Mouse (Mus musculus) layer of hippocampus, postnatal 14 days (tissue): ENCODE results near the gene Fmnl1. TPM values are rescaled to one million over a fixed set of nuclear protein-coding genes. Genes with fewer than 3 reads are reported as not detected.
A peak's percentile ranks its signal among the peaks of the same experiment; 100 is the strongest.

Experiments used
- DNase-seq, 2 experiments: peaks; one replicate each; pipeline ENCODE4 v3.0.0; 2021 to 2022; ENCODE audit warnings: low spot score in 2 of 2, mixed read lengths in 1 of 2
- total RNA-seq, 2 experiments: library from RNA; stranded (reverse); gene quantifications; 2 replicates each; pipeline ENCODE4 v1.2.3; 2021

The Fmnl1 gene
- total RNA-seq, 2 experiments from 2014 or later = 120 to 128 TPM

DNA sequence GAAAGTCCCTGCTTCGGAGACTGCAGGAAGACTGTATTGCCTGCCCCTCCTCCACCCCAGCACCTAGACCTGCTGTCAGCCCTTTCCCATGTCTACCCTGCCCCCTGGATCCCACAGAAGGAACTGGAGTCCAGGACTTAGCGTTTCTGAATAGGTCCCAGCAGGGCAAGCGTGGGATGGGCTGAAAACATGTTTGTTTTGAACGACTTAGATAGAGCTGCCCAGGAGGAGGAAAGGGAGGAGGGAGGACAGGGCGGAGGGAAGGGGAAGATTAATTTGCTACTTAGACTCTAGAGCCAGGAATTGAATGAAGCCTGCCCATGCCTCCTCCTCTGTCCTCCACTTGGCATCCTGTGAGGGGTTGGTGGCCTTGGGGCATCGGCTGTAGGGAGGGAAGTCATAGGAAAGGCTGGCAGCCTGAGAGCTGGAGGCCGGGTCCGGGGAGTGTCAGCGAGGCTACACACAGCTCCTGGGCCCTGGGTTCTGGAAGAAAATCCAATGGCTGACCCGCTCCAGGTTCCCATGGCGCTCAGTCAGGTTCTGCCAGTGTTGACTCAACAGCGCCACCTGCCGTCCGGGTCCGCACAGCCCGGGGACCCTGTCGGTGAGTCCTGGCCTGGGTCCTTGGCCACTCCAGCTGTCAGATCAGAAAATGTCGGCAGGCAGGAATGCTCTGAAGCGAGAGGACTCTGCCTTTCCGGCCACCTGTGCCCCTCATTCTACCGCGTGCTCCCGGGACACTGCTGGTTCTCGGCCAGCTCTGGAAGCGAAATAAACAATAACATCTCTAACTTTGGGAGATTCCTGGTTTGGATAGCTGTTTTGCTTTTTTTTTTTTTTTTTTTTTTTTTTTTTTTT is 12.1 kb upstream of the Fmnl1 start:
- peak; percentile 93 to 96 for DNase-seq

DNA sequence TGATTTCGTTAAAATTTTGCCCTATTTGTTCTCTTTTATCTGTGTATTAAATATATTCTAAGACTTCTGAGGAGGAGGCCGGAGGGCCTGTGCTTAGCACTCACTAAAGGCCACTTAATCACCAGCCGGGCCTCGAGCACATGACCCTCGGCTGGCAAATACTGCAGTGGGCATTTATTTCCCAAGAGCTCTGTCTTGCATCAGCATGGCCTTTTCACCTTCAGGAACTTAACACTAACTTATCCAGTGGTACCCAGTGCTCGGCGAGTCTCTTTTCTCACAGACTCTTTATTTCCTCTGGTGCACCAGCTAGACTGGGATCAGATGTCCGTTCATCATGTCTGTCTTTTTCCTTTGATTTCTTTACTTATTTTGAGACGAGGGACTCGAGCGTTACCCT is 10.2 kb upstream of the Fmnl1 start:
- DNase-seq = no peak

DNA sequence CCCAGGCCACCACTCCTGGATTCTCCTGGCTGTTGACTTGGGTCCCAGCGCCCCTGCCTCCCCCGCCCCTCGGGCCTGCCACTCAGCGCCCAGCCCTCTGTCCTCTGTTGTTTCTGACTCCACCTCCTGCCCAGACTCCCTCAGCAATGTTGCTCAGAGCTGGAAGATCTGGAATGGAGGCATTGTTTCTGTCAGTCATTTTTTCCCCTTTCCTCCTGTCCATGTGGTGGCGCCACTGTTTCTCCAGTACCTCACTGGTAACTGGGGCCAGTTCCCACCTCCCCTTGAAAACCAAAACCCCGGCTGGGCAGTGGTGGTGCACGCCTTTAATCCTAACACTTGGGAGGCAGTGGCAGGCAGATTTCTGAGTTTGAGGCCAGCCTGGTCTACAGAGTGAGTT is 9.5 kb upstream of the Fmnl1 start:
- DNase-seq = no peak

DNA sequence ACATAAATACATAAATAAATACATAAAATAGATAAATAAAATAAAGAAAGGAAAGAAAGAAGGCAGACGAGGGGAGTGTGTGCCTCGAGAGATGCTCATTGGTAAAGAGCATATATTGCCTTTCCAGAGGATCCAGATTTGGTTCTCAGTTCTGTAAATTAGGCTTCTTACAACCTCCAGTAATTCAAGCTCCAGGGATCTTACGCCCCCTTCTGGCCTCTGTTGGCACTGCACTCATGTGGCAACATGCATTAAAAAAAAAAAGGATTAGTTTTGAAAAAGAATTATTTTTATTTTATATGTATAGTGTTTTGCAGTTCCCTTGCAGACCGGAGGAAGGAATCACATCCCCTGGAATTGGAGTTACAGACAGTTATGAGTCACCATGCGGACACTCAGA is 8.8 kb upstream of the Fmnl1 start:
- no peak for DNase-seq

DNA sequence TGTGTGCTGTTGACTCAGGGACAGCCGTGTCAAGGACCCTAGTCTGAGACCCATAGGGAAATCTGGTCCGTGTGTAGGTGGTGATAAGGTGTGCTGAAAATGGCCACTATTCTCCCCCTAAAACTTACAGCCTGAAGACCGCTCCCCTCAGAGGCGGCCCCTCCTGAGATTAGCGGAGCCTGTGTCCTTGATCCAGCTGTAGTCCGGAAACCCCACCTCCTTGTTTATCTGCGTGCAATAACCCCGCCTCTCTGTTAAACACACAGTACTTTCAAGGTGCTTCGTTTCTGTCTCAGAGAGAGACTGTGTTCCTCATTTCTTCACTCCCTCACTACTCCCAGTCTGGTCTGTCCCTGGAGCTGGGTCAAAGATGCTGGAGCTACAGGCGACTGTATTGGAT is 6.5 kb upstream of the Fmnl1 start:
- DNase-seq = no peak

DNA sequence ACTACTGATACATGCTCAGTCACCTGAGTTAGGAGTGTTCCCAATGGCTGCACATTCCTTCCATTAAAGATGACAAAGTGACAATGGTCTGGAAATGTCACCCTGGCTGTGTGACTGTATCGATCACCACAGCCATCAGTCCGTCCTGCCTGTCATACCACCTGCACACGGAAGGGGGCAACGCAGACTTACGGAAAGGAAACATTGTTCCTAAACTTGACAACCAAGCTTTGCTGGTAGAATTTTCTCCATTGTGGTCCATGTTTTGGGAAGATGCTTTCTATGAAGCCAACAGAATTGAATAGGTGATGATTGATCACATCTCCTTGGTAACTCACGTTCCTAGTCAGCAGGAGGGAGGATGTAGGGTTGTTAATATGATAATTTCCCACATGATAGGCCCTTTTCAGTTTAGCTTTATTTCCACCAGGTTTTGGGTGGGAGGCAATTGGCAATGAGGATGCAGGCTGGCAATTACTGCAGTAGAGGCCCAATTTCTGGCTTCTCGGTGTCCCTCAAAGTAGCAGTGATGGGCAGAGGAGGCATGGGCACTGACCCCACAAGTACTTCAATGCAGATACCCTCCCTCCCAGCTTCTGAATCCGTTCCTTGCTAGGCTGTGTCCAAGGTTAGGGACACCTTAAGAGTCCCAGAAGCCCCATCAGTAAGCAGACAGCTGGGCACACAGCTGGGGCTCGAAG is 2.1 kb upstream of the Fmnl1 start:
- peak; percentile 74 to 88 for DNase-seq

DNA sequence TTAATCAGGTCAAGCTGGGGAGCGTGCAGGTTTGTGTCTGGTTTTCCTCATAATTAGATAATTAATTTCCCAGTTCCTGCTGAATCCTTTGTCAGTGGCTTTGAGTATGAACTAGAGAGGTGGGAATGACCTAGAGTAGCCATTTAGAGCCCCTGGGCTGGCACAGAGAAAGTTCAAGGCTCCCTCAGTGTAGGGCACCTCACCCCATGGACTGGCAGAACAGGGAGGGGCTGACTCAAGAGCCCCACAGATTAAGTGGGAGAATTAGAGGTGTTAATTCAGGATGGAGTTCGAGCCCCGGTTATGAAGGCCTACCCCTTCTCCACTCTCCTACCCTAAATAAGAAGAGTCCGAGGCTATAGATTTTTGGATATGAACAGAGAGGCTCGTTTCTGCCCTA is 1.2 kb upstream of the Fmnl1 start:
- DNase-seq = no peak

DNA sequence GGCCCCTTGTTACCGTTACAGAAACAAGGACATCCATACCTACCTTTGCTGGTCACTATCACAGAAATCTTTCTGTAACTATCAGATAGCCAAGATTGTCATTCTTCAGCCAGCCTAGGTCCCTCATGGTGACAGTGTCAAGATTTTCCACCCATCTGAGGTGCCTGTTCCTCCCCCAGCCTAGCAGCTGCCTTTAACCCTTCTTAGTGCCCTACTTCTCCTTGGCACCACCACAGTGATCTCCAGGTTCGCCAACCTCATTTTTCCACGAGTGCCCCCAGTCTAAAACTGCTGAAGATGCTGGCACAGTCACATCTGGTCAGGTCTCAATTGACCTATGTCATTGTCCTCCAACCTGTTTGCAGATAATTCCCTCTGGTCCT is 805 bp upstream of the Fmnl1 start:
- DNase-seq = no peak

DNA sequence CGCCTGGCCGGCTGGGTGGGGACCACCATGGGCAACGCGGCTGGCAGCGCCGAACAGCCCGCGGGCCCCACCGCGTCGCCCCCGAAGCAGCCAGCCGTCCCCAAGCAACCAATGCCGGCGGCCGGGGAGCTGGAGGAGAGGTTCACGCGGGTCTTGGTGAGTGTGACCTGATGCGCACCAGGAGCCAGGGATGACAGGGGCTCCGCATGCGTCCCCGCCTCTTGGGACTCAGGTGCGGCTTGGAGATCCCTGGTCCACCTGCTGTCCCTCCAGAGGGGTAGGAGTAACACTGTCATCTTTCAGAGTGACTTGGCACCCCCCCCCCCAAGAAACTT is 346 bp downstream of the Fmnl1 start:
- DNase-seq = no peak

DNA sequence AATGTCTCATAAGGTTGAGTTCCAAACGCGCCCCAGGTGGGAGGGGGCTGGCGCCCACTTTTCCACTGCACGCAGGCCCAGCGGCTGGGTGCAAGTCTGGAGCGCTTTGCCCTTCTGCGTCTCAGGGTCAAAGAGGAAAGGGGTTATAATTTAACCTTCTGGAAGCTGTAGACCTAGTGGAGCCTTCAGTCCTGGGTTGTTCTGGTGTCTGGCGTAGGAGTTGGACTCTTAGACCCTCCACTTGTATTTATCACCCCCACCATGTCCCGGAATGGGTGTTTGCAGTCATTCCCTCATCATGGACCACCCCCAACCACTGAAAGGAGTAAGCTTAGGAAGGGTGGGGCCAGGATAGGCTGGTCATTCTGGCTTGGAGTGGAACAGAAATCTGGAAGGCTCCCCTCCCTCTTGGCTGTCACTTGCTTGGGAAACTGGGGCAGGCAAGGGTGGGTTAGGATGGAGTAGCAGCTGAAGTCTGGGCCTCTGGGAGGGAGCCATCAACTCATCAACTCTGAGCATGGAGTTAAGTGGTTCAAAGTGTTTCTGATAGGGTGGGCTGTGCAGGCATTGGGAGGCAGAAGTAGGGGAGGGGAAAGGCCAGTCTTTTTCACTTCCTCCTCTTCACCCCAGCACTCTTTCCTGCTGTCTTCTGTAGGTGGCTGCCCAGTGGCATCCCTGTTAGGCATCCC is 940 bp downstream of the Fmnl1 start:
- DNase-seq = no peak

DNA sequence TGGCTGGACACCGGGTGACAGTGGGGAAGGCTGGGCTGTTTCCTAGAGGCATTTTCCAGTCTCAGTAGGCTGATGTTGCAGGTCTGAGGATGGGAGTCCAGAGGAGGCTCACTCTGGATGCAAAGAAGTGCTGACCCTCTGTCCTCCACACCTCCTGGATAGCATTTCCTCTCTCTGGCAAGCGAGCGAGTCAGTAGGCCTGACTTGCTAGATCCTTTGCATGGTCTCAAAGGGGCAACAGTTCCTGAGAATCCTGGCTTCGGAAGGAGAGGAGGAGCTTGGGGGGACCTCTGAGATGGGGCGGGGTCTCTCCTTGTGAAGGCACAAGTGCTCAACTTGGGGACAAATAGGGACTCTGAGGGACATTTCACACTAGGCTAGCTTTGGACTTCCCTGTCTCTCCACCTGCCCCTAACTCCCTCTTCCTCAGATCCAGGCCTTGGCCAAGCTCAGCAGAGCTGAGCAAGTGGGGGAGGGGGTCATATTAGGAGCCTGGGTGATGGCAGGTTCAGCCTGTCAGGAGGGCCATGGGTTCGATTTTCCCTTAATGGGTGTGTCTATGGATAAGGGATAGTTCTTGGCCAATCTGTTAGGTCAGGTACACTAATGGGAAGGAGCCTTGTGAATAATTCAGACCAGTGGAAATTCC is 1.6 kb downstream of the Fmnl1 start:
- DNase-seq = no peak

DNA sequence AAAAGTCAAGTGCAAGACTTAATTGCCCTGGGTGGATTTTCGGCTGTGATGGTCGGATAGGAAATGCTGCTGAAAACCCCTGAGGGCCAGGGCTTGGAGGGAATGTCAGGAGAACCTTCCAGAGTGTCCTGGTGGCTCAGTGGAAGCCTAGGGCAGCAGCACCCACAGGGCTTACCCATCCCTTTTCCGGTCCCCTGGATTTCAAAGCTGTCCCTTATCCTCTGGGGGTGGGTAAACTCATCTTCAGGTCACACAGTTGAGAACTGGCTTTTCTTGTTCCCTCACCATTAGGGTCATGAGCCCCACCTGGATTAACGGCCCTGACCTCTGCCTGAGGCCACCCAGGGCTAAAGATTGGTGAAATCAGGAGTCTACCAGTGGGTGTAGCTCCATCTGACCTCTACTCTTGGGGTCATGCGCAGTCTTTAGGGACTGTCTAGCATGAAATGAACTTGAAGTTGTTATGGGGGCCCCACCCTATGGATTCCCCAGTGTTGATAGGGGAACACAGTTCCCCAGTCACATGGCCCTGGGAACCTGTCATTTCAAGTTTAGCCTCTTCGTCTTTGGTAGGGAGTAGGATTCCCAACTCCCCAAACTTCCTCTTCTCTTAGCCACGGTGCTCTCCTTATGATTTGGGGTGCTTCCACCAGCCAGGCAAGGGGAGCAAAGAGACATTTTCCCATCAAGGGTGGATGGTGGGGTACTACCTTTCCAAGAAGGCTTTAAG is 2.3 kb downstream of the Fmnl1 start:
- no peak for DNase-seq

DNA sequence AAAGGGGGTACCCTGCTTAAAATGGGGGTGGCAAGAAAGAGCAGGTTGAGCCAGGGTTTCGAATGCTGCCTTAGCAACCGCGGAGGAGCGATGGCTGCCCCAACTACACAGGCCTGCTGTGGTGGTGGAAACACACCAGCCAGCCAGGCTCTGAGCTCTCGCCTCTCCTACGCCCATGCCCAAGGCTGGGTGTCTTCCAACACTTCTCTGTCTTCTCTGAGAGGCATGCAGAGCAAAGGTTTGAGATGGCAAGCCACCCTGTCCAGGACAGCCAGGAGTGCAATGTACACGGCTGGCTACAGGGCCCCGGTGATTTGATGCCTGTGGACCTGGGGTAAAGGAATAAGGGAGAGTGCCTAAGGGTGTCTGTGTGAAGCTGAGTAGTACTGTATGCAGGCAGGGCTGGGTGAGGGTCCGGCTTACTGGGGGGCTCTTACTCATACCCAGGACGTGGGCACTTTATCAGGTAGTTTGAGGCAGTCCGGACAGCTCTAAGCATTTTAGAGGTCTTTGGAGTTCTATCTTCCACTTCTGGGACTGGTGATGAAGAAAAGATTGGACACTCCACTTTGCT is 3.0 kb downstream of the Fmnl1 start:
- no peak for DNase-seq

DNA sequence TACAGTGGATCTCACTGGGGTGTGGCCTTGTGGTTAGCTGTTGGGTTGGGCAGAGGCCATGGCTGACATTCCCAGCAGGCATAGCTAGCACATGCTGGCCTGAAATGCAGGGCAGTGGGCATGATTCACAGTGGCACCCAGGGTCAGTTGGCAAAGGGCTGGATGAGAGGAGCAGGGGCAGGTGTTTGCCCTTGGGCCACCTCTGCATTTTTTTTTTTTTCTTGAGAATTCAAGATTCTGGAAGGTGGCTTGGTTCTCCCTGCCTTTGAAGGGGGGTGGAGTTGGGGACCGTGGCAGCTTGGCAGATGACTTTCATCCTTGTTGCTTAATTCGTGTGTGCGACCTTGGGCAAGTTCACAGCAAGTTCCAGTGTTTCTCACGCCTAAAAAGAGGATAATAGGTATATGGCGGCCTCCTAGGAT is 3.5 kb downstream of the Fmnl1 start:
- no peak for DNase-seq

DNA sequence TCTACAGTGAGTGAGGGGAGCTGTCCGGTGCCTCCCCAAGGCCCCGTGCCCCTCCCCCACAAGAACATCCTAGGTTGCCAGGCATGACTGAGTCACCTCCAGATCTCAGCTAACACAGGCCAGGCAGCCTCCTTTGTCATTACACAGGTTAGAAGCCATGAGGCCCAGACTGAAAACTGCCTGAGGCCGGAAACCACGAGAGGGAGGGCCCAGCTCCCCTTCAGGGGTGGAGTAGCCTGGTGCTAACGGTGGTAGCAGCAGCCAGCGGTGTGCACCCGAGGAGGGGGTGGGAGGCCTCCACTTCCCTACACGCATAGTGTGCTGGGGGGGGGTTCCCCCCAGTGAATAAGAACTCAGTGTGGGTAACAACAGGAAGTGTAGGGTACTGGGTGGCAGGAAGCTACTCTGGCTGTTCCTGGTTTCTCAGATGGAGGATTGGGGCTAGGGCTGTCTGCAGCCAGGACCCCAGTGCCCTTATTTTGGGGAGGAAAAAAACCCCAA is 4.0 kb downstream of the Fmnl1 start:
- DNase-seq = no peak

DNA sequence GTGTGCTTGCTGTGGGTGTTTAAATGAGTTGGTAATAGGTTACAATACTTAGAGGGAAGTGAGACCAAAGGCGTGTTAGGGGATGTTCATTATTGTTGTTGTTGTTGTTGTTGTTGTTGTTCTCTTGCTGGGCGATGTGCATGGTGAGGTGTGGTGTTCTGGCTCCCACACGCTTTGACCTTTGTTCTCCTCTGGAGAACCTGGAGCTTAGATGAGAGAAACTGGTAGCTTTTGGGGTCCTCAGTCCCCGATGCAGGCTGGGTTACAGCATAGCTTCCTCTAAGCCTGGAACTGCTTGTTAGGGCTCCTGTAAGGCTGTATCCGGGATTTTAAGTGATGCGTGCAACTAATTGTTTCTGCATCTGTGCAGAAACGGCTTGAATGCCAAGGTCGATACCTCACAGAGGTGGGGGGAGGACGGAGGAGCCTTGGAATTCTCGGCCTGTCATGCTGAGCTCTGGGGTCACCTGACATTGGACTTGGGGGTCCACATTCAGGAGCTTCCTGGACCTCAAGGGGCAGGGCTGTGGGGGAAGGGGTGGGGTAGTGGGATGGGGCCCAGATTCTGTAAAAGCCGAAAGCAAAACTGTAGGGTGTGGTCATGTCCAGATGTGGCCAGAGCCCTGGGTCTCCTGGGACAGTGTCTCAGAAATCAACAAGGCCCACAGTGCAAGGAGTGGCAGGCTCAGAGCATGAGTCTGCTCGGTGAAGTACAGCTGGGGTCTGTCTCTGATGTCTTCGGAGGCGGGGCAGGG is 5.0 kb downstream of the Fmnl1 start:
- DNase-seq = no peak

DNA sequence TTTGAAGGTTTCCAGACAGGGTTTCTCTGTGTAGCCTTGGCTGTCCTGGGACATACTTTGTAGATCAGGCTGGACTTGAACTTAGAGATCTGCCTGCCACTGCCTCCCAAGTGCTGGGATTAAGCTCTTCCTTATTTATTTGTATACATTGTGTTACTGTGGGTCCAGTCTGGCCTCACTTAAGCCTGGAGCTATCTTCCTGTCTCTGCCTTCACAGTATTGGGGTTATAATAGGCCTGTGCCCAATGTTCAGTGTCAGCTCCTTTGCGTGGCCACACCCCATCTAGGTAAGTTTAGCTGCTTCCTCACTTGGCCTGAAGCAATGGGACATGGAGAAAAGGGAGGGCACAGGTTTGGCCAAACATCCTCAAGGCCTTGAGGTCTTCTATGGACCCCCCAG is 5.6 kb downstream of the Fmnl1 start:
- no peak for DNase-seq

DNA sequence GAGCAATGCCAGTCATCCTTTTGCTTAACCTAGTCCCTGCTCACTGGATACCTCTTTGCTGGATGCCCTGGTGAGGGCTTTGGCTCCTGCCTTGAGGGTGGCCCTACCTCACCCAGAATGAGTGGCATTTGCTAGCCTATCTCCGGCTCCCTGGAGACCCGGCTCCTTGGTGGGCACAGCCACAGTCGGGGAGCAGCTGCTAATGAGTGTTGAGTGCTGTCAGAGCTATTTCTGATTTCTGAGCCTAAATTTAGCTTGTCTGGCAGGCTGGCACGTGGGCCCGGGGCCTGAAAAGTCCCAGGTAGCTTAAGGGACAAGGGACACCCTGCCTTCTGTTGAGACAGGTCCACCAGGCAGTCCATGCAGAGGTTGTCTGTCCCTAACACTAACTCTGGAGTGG is 6.3 kb downstream of the Fmnl1 start:
- DNase-seq = no peak

DNA sequence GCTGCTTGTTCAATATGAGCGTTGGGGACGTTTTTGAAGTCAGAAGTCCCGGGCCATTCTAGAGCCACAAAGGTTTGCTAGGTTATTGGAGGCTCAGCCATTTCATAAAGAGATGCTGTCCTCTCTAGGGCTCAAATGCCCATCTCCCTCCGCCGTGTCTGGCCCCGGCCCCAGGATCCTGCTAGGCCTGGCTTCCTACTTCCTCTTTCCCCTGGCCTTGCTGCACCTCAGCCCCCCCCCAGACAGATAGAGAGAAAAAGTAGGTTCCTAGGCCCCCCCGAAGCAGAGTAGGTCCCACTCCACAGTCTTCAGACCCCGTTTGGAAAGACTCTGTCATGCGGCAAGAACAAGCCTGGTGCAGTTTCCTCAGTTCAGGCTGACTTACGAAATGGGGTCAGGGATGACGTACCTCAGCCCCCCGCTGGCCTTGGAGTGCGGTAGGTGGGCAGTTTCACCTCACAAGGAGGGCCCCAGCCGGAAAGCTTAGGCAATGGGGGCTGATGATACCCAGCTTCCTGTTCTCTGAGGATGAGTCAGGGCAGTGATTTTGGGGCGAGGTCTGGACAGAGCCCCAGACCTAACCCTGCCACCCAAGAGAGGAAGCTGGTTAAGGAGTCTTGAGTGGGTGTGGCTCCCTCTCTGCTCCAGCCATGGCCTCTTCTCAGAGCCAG is 7.0 kb downstream of the Fmnl1 start:
- DNase-seq = no peak
